Mouse (Mus musculus) layer of hippocampus, adult 18-20 months (tissue): ENCODE results near the gene Adgrg6. TPM values are rescaled to one million over a fixed set of nuclear protein-coding genes. Genes with fewer than 3 reads are reported as not detected.

ENCODE experiments used
- DNase-seq, 2 experiments: peaks; one replicate each; pipeline ENCODE4 v3.0.0; 2022; ENCODE audit warnings: low spot score in 2 of 2
- long read RNA-seq: library from polyadenylated mRNA; stranded (forward); transcript quantifications from one replicate; pipeline ENCODE4 v2.0.0, GENCODE M21; 2021
- total RNA-seq, 2 experiments: library from RNA; stranded (reverse); gene quantifications; 2 replicates each; pipeline ENCODE4 v1.2.3; 2021

Gene Adgrg6
- total RNA-seq: 1 to 10 TPM; 1.3 to 1.5 TPM
- long read RNA-seq, partial matches to known transcripts: 0 of 3 reads
- long read RNA-seq, other reads (novel, unspliced or antisense): 3 of 3 reads

GRCm38 (mm10) chr10:14544941-14545717 lies at the start of gene Adgrg6:
Adgrg6 (minus strand) TSS chr10:14545659.
- DNase-seq: no peak

DNA sequence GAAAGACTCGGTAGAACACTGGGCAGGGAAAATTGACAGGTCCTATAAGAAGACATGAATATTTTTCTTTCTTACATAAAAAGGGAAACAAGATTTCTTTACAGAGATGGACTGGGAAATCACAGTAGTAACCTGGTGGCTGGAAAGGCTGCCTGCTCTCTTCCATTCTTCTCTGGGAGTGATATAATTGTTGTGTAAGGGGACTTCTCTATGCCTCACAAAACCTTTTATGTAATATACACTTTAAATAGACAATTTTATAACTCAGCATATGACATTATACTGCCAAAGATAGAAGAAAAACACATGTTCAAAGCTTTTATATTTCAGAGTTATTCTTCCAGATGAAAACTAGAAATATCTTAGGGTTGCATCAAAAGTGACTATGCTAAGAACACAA lies 46.8 kb upstream of the Adgrg6 start:
- DNase-seq: no peak

- DNase-seq: no peak
Measured at GRCm38 (mm10) chr10:14590816-14591215, 45.4 kb upstream of the Adgrg6 start.

DNA sequence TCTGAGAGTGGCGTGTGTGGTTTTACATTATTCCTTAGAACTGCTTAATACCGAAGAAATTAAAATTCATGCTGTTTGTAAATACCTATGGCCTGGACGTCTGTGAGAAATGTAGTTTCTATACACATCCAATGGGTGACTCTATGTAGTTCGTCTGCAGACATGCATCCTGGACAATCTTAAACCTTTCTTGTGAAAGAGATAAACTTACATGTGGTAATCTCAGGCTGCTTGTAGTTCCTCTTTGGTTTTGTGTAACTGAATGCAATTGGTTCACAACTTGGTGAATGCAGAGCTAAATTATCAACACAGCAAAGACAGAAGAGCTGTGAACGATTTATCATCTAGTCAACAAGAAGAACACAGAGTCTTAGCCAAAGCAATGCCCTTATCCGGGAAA lies 44.2 kb upstream of the Adgrg6 start:
- no peak for DNase-seq

- no peak for DNase-seq
Measured at GRCm38 (mm10) chr10:14583496-14583895, 38.0 kb upstream of the Adgrg6 start.

DNA sequence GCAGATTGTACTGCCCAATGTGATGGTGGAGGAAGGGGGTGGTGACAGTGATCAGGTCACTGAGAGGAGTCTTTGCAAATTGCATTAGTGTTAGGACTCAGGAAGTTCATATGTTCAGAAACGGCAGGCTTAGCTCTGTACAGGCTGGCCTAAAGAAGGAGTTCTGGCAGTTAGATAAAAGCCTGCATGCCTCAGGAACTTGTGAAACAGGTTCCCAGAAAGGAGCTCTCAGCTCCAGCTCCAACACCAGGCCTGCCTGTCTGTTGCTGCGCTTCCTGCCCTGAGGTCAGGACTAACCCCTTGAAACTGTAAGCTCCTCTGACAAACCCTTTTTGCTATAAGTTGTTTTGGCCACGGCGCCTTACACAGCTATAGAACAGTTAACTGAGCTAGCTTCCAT lies 28.8 kb upstream of the Adgrg6 start:
- DNase-seq: no peak

- no peak for DNase-seq
Measured at GRCm38 (mm10) chr10:14571143-14571542, 25.7 kb upstream of the Adgrg6 start.

DNA sequence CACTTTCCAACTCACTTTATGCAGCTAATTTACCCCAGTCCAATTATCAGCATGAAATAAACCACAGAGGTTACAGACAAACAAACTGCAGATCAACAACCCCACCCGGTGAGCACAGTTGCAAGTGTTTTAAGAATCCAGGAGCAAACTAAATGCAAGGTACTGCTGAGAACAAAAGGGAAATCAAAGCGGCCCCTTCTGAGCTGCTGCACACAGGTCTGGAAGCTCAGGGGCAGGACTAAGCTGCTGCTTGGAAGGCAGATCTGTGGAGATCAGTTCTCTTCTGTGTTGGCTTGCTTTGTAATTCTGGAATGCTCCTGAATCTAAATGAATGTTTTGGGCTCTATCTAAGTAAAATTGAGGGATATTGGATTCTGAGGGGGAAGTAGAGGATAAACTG lies 25.2 kb upstream of the Adgrg6 start:
- no peak for DNase-seq

DNA sequence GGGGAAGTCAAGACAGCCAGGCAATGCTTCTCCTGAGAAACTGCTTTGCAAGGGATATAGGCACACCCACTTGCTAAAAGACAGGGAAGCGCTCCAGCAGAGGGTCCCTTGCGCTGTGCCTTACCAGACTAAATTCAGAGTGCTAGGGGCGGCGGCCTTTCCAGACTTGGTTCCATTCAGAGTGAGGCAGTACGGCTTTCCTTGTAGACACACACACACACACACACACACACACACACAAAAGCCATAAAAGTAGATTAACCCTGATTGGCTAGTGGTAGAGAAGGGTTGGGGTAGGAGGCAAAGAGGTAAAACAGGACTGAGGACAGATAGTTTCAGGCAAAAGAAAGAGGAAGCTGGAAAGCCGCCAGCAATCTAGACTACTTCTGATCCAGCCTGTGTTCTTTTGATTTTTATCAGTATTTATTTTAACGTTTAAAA lies 672 bp upstream of the Adgrg6 start:
- no peak for DNase-seq

GRCm38 (mm10) chr10:14544608-14544940 lies 885 bp downstream of the Adgrg6 start:
- no peak for DNase-seq

- no peak for DNase-seq
Measured at GRCm38 (mm10) chr10:14543511-14544067, 1.9 kb downstream of the Adgrg6 start.

GRCm38 (mm10) chr10:14537102-14537501 lies 8.4 kb downstream of the Adgrg6 start:
- no peak for DNase-seq

- DNase-seq: no peak
Measured at GRCm38 (mm10) chr10:14531090-14531489, 14.4 kb downstream of the Adgrg6 start.

DNA sequence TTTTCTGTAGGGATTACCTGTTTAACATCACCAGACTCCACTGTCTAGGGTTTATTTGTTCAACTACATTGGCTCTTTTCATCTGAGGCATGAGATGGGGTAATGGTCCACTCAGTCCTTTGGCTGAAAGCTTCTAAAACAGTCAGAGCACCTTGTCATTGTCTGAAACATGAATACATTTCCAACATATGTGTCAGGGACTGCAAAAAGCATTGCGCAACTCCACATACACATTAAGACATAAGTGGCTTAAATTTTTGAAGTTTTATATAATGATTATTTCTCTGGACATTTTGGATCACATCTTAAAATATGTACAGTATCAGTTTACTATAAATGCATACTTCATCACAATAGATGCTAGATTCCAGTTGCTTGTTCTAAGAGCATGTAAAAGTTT lies 14.8 kb downstream of the Adgrg6 start:
- no peak for DNase-seq

GRCm38 (mm10) chr10:14527765-14528164 lies 17.7 kb downstream of the Adgrg6 start:
- DNase-seq: no peak

DNA sequence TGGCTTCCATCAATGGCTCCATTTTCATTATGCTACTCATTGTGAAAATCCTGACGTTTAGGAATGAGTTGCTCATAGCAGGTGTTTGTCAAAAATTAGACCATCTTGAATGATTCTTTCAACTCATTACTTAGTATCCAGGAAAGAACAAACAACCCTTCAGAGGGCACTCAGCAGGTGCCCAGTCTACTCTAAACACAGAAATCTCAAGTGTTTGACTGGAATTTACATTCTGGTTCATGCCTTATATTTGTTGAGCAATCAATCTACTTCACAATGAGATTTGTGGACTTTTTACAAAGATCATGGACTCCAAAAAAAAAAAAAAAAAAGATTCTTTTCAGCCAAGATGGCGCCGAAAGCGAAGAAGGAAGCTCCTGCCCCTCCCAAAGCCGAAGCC lies 22.7 kb downstream of the Adgrg6 start:
- DNase-seq: no peak

GRCm38 (mm10) chr10:14520912-14521675 lies 24.4 kb downstream of the Adgrg6 start:
- DNase-seq: no peak

DNA sequence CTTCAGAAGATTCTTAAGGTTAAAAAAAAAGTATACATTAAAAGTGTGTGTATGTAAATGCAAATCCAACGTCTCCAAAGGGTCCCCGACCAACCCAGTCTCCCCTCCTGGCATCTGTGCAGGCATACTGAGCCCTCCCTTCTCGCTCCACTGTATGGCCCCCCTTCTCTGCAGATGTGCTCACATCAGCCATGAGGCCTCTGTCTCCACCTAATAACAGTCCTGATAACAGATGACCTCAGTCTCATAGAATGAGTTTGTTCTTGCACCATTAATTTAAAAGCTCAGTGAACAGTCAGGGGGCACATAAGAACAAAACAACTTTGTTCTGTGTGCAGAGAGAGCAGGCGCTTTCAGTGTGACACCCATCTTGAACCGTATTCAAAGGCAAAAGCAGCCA lies 27.6 kb downstream of the Adgrg6 start:
- no peak for DNase-seq

DNA sequence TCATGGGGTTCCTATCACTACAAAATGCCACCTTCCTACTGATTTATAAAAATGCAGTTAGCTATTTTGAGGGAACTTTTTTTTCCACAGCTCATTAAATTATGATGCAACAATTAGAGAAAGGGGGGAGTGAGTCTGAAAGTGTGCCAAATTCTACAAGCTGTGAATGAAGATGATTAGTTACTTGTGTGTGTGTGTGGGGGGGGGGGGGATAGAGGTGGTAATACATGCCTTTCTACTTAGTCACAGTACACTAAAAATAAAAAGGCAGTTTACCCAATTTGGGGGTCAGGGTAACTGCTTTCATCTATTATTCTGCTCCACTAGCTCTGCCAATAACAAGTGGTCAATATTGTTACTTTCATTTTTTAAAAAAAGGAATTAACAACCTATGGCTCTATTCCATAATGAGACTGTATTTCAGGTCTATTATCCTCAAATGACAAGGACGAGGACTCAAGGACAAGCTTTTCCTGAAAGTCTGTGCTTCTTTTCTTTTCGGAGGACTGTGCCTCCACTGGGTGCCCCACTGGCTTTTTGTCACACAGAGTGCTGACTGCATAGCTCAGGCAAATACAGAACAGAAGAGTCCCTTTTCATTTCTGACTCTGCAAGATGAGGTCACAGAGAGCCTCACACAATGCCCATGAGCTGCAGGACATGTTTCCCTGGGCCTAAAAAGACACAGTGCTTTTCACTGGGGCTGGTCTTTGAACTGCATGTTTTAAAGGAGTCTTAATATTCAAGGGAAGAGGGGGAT lies 33.4 kb downstream of the Adgrg6 start:
- no peak for DNase-seq

GRCm38 (mm10) chr10:14511157-14511556 lies 34.3 kb downstream of the Adgrg6 start:
- no peak for DNase-seq

DNA sequence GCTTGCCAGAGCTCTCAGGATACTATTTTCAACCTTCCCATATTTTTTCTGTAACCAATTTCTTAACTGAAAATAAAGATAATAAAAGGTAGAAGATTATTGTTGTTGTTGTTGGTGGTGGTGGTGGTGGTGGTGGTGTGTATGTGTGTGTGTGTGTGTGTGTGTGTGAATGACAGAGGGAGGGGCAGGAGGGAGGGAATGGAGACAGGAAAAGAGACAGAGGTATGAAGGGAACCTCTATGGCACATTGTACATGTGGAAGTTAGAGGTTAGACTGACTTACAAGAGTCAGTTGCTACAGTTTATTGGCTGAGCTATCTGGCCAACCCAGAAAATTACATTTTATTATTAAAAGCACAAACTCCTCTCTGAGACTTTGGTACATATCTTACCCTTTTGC lies 49.8 kb downstream of the Adgrg6 start:
- no peak for DNase-seq

DNA sequence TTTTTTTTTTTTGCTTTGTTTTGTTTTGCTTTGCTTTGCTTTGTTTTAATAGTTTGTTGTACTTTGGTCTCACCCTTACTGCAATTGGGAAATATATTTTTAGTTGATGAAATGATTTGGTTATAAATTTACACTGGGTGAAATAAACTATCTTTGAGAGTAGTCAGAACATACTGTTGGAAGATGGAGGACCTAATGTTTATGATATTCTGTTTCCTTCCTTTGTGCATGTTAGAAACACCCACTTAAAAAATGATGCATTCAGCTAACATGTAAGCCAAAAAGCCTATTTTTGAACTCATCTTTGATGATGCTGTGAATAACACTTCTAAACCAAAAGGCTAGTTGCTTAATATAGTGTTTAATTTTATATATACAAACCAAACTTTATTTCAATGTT lies 50.3 kb downstream of the Adgrg6 start:
- DNase-seq: no peak
